Mouse (Mus musculus): ENCODE results near the gene Peak1.

DNA sequence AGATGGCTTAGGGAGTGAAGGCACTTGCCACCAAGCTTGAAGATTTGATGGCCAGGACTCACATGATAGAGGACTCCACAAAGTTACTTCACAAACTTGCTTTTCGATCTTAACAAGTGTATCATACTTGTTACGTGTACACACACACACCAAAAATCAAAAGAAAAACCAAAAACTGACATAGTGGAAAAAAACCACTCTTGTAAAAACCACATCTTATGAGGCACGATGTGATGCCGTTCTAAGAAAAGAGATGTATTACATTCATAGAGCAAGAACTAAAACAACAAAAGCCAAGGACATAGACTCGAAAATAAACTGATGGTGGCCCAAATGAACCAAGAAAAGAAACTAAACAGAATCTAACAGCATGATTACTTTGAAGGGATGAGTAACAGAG lies 92.1 kb downstream of the Peak1 start:
- TF ChIP-seq CTCF (IDR thresholded peaks at IDR 0.05; ENCODE audit: borderline replicate concordance, extremely low read depth, insufficient read depth, insufficient read length), result no peak
- no peak for TF ChIP-seq POLR2A (IDR thresholded peaks at IDR 0.05; ENCODE audit: borderline replicate concordance, extremely low read depth, insufficient read depth, insufficient read length, poor library complexity, severe bottlenecking)

Data from brain, embryonic 14.5 days (tissue).